Mouse (Mus musculus) heart, embryonic 14.5 days (tissue): Measurements from ENCODE around the gene Lpin1. TPM values are rescaled to one million over a fixed set of nuclear protein-coding genes. Genes with fewer than 3 reads are reported as not detected.
A peak's percentile ranks its signal among the peaks of the same experiment; 100 is the strongest.

ENCODE experiments used
- ATAC-seq: fragments of 200-750 bp; cut with Nextera tagmentation; 2 replicates; pipeline ENCODE4 v1.8.0; 2017; ENCODE audit warnings: low read depth, moderate TSS enrichment; ENCODE audit not compliant: insufficient number of reproducible peaks, insufficient read depth, low FRiP score
- H3K27ac ChIP-seq, 2 experiments: fragments of 200-500 bp in 1 of 2; fragments of 300-500 bp in 1 of 2; sonication (generic) in 1 of 2; replicated peaks in 1 of 2; 2 replicates each; pipeline ENCODE4 v1.5.1; 2012 to 2014; ENCODE audit warnings: low read depth in 2 of 2, low read length in 2 of 2, control low read depth in 1 of 2, mild to moderate bottlenecking in 1 of 2, mixed read lengths in 1 of 2; ENCODE audit not compliant: control insufficient read depth in 1 of 2, insufficient read depth in 1 of 2
- H3K27me3 ChIP-seq: fragments of 300-500 bp; sonication (generic); 2 replicates; pipeline ENCODE4 v1.6.1; 2014; ENCODE audit warnings: mild to moderate bottlenecking, low read length, control low read depth; ENCODE audit not compliant: control insufficient read depth, insufficient read depth
- H3K36me3 ChIP-seq: fragments of 300-500 bp; sonication (generic); 2 replicates; pipeline ENCODE4 v1.6.1; 2014; ENCODE audit warnings: mild to moderate bottlenecking, control low read depth, low read length, mixed read lengths; ENCODE audit not compliant: control insufficient read depth, insufficient read depth
- H3K4me1 ChIP-seq, 2 experiments: fragments of 200-500 bp in 1 of 2; fragments of 300-500 bp in 1 of 2; sonication (generic) in 1 of 2; 2 replicates each; pipeline ENCODE4 v1.6.1; 2012 to 2014; ENCODE audit warnings: low read length in 2 of 2, control low read depth in 1 of 2, mixed read lengths in 1 of 2; ENCODE audit not compliant: control insufficient read depth in 2 of 2, insufficient read depth in 2 of 2
- H3K4me2 ChIP-seq: fragments of 300-500 bp; sonication (generic); 2 replicates; pipeline ENCODE4 v1.6.1; 2014; ENCODE audit warnings: mild to moderate bottlenecking, low read length
- H3K4me3 ChIP-seq, 2 experiments: fragments of 200-500 bp in 1 of 2; fragments of 300-500 bp in 1 of 2; sonication (generic) in 1 of 2; 2 replicates each; pipeline ENCODE4 v1.5.1; 2012 to 2014; ENCODE audit warnings: low read length in 2 of 2, mild to moderate bottlenecking in 2 of 2, control low read depth in 1 of 2, low read depth in 1 of 2, moderate library complexity in 1 of 2; ENCODE audit not compliant: control insufficient read depth in 1 of 2, insufficient read depth in 1 of 2
- H3K9ac ChIP-seq: fragments of 300-500 bp; sonication (generic); 2 replicates; pipeline ENCODE4 v1.6.1; 2014; ENCODE audit warnings: mild to moderate bottlenecking, low read length
- H3K9me3 ChIP-seq: fragments of 300-500 bp; sonication (generic); 2 replicates; pipeline ENCODE4 v1.6.1; 2016; ENCODE audit warnings: low read length, control low read depth; ENCODE audit not compliant: control insufficient read depth
- WGBS: fragments of 180-500 bp; shearing (Covaris S2); extraction: QIAGEN DNeasy Blood & Tissue Kit; methylation state at CpG from one replicate; pipeline ENCODE4 v1.1.7; 2014; 5-methylcytosine and 5-hydroxymethylcytosine counted together
- polyA plus RNA-seq: library from polyadenylated mRNA; unstranded; fragments of >200 nt; fragmentation: Nextera tagmentation; extraction: Ambion mirVana; gene quantifications from 2 replicates; pipeline ENCODE4 v1.2.1, GENCODE M21; 2014

The Lpin1 gene
- polyA plus RNA-seq, 1 experiment from 2014 or later: 7.4 TPM

- Histone ChIP-seq H3K27me3 (no peaks in the 10 kb centered on the region), H3K9ac (no peak overlapping the region), H3K4me2 (no peak overlapping the region), H3K4me3 (no peak overlapping the region), H3K36me3 (no peaks in the 10 kb centered on the region), H3K27ac (no peak overlapping the region), H3K9me3 (no peaks in the 10 kb centered on the region), H3K4me1 (peaks cover 25 to 32% of the 10 kb centered on the region in 2 experiments)
- WGBS: 63% methylated on average over 5 of the region's 5 CpGs
- no peak for ATAC-seq
These were observed 18.3 kb downstream of the Lpin1 start for GRCm38 (mm10) chr12:16592451-16592850.

DNA sequence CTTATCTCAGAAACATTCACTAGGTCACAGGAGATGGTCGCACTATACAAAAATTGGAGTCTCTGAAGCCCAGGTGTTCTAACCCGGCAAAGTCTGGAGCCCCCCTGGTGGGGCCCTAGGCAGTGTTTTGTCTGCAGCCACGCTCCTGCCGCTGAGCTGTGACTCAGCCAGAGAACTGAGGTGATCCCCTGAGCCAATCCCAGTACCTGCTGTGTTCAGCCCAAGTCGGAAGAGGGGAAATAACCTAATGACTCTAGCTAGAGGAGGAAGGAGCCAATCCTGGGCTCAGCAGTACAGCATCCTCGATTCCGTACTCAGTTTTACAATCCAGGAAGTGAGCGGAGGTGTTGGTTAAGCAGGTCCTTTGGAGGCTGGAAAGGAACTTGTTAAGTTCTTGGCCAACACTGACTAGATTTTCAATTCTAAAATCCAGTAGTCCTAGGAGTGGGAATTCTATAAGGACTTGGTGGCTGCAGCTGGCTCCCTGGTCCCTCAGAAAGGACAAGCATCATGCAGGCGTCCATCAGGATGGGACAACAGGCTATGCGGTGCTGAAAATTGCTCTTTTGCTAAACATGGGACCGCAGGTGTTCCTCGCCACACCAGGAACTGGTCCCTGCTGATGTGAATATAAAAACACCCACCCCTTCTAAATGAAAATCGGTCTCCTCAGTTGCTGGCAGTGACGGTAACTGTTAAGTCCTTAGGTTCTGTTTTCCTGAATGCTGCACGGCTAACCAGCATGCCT, 19.1 kb downstream of the Lpin1 start:
- ATAC-seq: peak; percentile 75; the same call in 1 of the 2 replicates
- Histone ChIP-seq H3K36me3 (no peaks in the 10 kb centered on the region), H3K27me3 (no peaks in the 10 kb centered on the region), H3K27ac (peak overlapping the region; percentile 29 to 41), H3K4me3 (peak overlapping the region; percentile 33 to 48), H3K4me2 (peak overlapping the region; percentile 62), H3K4me1 (peaks cover 25 to 32% of the 10 kb centered on the region in 2 experiments), H3K9me3 (no peaks in the 10 kb centered on the region), H3K9ac (peak overlapping the region; percentile 48)
- WGBS: 12% methylated on average over 15 of the region's 15 CpGs

DNA sequence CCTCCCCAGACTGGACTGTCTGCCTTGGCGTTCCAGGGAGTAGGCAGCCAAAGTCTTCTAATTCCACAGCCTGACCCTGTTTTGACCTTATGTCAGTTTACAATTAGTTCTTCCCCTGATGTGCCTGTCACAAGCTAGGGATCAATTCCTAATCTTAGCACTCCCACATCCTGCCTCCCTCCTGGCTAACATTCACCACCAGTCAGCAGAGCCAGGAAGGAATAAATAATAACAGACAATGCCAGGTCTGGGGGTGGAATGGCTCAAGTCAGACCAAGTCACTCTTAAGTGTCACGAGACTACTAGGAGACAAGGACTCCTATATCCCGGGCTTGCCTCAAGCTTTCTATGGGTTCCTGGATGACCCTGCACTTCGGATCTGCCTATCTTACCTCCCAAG, 20.8 kb downstream of the Lpin1 start:
- 23% methylated on average over 4 of the region's 4 CpGs for WGBS
- H3K4me3 ChIP-seq: no peak overlapping the region
- ATAC-seq: no peak

DNA sequence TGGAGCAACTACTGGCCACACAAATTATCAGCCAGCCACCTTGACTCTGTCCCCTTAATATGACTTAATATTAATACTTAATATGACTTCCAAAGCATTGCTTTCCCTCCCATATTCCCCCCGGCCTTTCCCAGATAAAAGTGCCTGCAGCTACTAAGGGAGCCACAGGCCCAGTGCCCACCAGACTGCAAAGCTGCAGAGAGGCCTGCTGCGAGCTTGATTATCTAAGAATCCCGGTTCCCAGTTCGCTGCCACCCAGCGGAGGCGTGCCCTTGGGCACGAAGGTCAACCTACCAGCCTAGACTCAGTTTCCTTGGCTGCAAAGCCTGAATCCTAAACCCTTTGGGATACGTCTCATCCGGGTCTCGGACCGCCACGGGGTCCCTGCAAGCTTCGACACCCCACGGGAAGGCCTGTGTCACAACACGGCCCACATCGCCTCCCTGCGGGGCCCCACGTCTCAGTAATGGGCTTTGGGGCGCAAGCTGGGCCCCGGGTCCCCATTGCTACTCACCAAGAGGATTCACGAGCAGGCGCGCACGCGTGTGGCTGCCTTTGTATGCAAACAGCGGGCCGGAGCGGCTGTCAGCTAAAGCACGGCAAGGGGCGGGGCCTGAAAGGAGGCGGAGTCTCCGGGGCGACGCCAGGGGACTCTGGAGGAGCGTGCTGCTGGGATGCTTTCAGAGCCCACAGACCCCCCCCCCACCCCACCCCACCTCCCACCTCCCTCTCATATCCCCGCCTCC, 21.4 kb downstream of the Lpin1 start:
- under 1% methylated on average over 31 of the region's 36 CpGs for WGBS
- H3K27me3 ChIP-seq: no peaks in the 10 kb centered on the region
- no peaks in the 10 kb centered on the region for H3K36me3 ChIP-seq
- peak overlapping the region; percentile 93 for H3K4me2 ChIP-seq
- peak overlapping the region; percentile 30 to 83; a peak in 3 of 4 replicates for H3K27ac ChIP-seq
- peaks cover 29 to 44% of the 10 kb centered on the region in 2 experiments for H3K4me1 ChIP-seq
- H3K4me3 ChIP-seq: peak overlapping the region; percentile 85
- ATAC-seq: peak; percentile 78
- no peaks in the 10 kb centered on the region for H3K9me3 ChIP-seq
- H3K9ac ChIP-seq: peak overlapping the region; percentile 89

More for the DNA sequence above, 20.8 kb downstream of the Lpin1 start:
- H3K27ac ChIP-seq: no peak overlapping the region
- no peaks in the 10 kb centered on the region for H3K36me3 ChIP-seq
- no peaks in the 10 kb centered on the region for H3K9me3 ChIP-seq
- H3K4me2 ChIP-seq: peak overlapping the region; percentile 93
- peaks cover 26 to 38% of the 10 kb centered on the region in 2 experiments for H3K4me1 ChIP-seq
- H3K27me3 ChIP-seq: no peaks in the 10 kb centered on the region
- H3K9ac ChIP-seq: no peak overlapping the region

DNA sequence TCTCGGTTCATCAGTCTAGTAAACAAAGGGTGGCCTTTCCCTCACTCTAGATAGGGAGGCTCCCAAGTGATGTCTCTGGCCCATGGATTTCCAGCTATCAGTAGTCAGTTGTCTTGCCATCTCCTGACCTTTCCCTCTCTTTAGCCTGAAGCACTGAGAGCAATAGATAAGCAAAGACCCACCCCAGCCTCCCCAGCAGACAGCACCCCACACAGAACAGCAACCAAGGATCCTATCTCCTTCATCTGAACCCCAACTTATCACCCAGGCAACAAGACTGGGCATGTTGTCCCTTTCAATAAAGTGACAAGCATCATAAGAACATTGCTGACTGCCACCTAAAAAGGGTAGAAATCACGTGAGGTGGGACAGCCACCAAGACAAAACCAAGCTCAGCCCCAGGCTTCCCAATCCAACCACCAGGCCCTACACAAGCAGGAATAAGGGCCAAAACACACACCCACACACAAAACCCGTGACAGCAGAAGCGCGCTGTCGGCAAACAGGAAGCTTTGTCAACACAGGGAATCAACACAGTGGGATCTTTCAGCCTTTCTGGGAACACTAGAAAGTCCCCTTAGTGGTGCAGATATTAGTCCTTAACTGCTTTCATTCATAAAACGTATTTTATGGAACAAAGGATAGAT, 22.2 kb downstream of the Lpin1 start:
- ATAC-seq: no peak
- Histone ChIP-seq H3K36me3 (no peaks in the 10 kb centered on the region), H3K4me1 (peaks cover 34 to 53% of the 10 kb centered on the region in 2 experiments), H3K4me2 (peak overlapping the region; percentile 93), H3K9ac (peak overlapping the region; percentile 89), H3K27me3 (no peaks in the 10 kb centered on the region), H3K9me3 (no peaks in the 10 kb centered on the region), H3K27ac (peak overlapping the region; percentile 12 to 83; a peak in 2 of 4 replicates), H3K4me3 (peak overlapping the region; percentile 85)
- WGBS: 20% methylated on average over 7 of the region's 7 CpGs

- Histone ChIP-seq H3K27ac (no peak overlapping the region), H3K4me3 (no peak overlapping the region), H3K9ac (no peak overlapping the region), H3K4me2 (no peak overlapping the region; the same call in 1 of the 2 replicates), H3K36me3 (no peaks in the 10 kb centered on the region), H3K4me1 (peaks cover 34 to 54% of the 10 kb centered on the region in 2 experiments), H3K9me3 (no peaks in the 10 kb centered on the region), H3K27me3 (no peaks in the 10 kb centered on the region)
- no peak for ATAC-seq
- 65% methylated on average over 5 of the region's 5 CpGs for WGBS
These were observed 23.0 kb downstream of the Lpin1 start for GRCm38 (mm10) chr12:16587767-16588166.

GRCm38 (mm10) chr12:16587111-16587510, 23.7 kb downstream of the Lpin1 start:
- no peak overlapping the region for H3K27ac ChIP-seq
- no peaks in the 10 kb centered on the region for H3K9me3 ChIP-seq
- no peaks in the 10 kb centered on the region for H3K27me3 ChIP-seq
- H3K4me1 ChIP-seq: peaks cover 34 to 53% of the 10 kb centered on the region in 2 experiments
- no peak overlapping the region for H3K4me2 ChIP-seq
- 84% methylated on average over 2 of the region's 2 CpGs for WGBS
- no peak for ATAC-seq
- H3K36me3 ChIP-seq: no peaks in the 10 kb centered on the region
- no peak overlapping the region for H3K9ac ChIP-seq
- H3K4me3 ChIP-seq: no peak overlapping the region
